Comparison of ENCODE assay signal across 11 mouse cellular contexts in genomic region chr7:74172504-74173229, GRCm38 (mm10).
A peak's percentile ranks its signal among the peaks of the same experiment; 100 is the strongest.
DNase-seq lines count a peak whose midpoint lies in the region; ATAC-seq lines count a peak whose summit lies in the region.
"Had no signal": no experiment of that assay in that cellular context is flagged by ENCODE, and none has a peak within 500 bp of the region (broad histone marks: within the 10 kb centered on the region; RNA-seq: fewer than 3 reads in every experiment).

No protein-coding gene starts in this region.

- peak; percentile 79 for ATAC-seq in lung, embryonic 15.5 days (ENCODE audit: borderline replicate concordance, extremely low read depth, low FRiP score, low TSS enrichment)
- ATAC-seq in midbrain, embryonic 13.5 days: no peak

- no peak overlapping the region for H3K9ac ChIP-seq in lung, embryonic 15.5 days
- no peak overlapping the region for H3K9ac ChIP-seq in midbrain, embryonic 13.5 days (replicated peaks)
- H3K9ac ChIP-seq: intestine, embryonic 15.5 days had no signal

- no peaks in the 10 kb centered on the region for H3K27me3 ChIP-seq in embryonic facial prominence, embryonic 10.5 days (replicated peaks; ENCODE audit: low read depth, poor library complexity, severe bottlenecking)
- H3K27me3 ChIP-seq in lung, embryonic 15.5 days: no peaks in the 10 kb centered on the region
- H3K27me3 ChIP-seq in midbrain, embryonic 13.5 days: no peaks in the 10 kb centered on the region
- H3K27me3 ChIP-seq: intestine, embryonic 15.5 days; megakaryocyte, embryonic 14.5 days had no signal

- no peak overlapping the region for H3K4me3 ChIP-seq in embryonic facial prominence, embryonic 10.5 days
- no peak overlapping the region for H3K4me3 ChIP-seq in lung, embryonic 15.5 days
- no peak overlapping the region for H3K4me3 ChIP-seq in midbrain, embryonic 13.5 days (replicated peaks)
- H3K4me3 ChIP-seq: intestine, embryonic 15.5 days; megakaryocyte, embryonic 14.5 days had no signal

- H3K4me2 ChIP-seq in lung, embryonic 15.5 days: peak overlapping the region; percentile 33; the same call in 1 of the 2 replicates
- H3K4me2 ChIP-seq in midbrain, embryonic 13.5 days (replicated peaks): no peak overlapping the region
- H3K4me2 ChIP-seq: heart, embryonic 11.5 days; intestine, embryonic 15.5 days had no signal

- H3K36me3 ChIP-seq in embryonic facial prominence, embryonic 10.5 days (replicated peaks): no peaks in the 10 kb centered on the region
- H3K36me3 ChIP-seq in lung, embryonic 15.5 days: no peaks in the 10 kb centered on the region
- no peaks in the 10 kb centered on the region for H3K36me3 ChIP-seq in midbrain, embryonic 13.5 days
- H3K36me3 ChIP-seq: intestine, embryonic 15.5 days had no signal

- peaks cover 15% of the 10 kb centered on the region for H3K4me1 ChIP-seq in embryonic facial prominence, embryonic 10.5 days
- H3K4me1 ChIP-seq in lung, embryonic 15.5 days: peaks cover 23% of the 10 kb centered on the region
- peaks cover 9% of the 10 kb centered on the region for H3K4me1 ChIP-seq in midbrain, embryonic 13.5 days (replicated peaks)
- H3K4me1 ChIP-seq: intestine, embryonic 15.5 days; megakaryocyte, embryonic 14.5 days had no signal

- peak overlapping the region; percentile 59; the same call in 1 of the 2 replicates for H3K27ac ChIP-seq in embryonic facial prominence, embryonic 10.5 days (replicated peaks)
- peak overlapping the region; percentile 73 for H3K27ac ChIP-seq in lung, embryonic 15.5 days
- no peak overlapping the region for H3K27ac ChIP-seq in midbrain, embryonic 13.5 days
- H3K27ac ChIP-seq: intestine, embryonic 15.5 days had no signal

- no peaks in the 10 kb centered on the region; the same call in 1 of the 2 replicates for H3K9me3 ChIP-seq in embryonic facial prominence, embryonic 10.5 days
- H3K9me3 ChIP-seq in lung, embryonic 15.5 days: no peaks in the 10 kb centered on the region
- H3K9me3 ChIP-seq in midbrain, embryonic 13.5 days: 0 out of 2 replicates have a peak, but pooled peaks cover 4% of the 10 kb centered on the region
- H3K9me3 ChIP-seq: intestine, embryonic 15.5 days; megakaryocyte, embryonic 14.5 days had no signal

- WGBS in embryonic facial prominence, embryonic 10.5 days: 77% methylated on average over 4 of the region's 4 CpGs
- WGBS in lung, embryonic 15.5 days: 14% methylated on average over 4 of the region's 4 CpGs
- 71% methylated on average over 4 of the region's 4 CpGs for WGBS in midbrain, embryonic 13.5 days

- peak; percentile 24 for DNase-seq in 3134 (ENCODE audit: extremely low read depth, insufficient read length, low spot score)
- DNase-seq in 3T3-L1 (ENCODE audit: low read depth, low spot score): peak; percentile 82
- peak; percentile 19 for DNase-seq in embryonic facial prominence, embryonic 10.5 days (ENCODE audit: low spot score)
- no peak for DNase-seq in gastrocnemius, postnatal 4 days (ENCODE audit: low spot score in 2 of 2)
- DNase-seq in spleen, adult 12 weeks (ENCODE audit: low spot score): no peak
- DNase-seq: liver had no signal

Comparison
In these comparisons a context has a peak if more than half of its experiments do, and no peak if none do; other contexts are left out.
1. DNase-seq: peak in 3134 (single experiment), 3T3-L1 (single experiment) and embryonic facial prominence, embryonic 10.5 days (single experiment); none in gastrocnemius, postnatal 4 days (0 of 2) and spleen, adult 12 weeks (single experiment).